Mouse (Mus musculus): ENCODE data around the gene Slmap. TPM values are rescaled to one million over a fixed set of nuclear protein-coding genes. Genes with fewer than 3 reads are reported as not detected.

Gene Slmap
- total RNA-seq, 2 experiments from 2014 or later = 62.0 to 86.4 TPM

DNA sequence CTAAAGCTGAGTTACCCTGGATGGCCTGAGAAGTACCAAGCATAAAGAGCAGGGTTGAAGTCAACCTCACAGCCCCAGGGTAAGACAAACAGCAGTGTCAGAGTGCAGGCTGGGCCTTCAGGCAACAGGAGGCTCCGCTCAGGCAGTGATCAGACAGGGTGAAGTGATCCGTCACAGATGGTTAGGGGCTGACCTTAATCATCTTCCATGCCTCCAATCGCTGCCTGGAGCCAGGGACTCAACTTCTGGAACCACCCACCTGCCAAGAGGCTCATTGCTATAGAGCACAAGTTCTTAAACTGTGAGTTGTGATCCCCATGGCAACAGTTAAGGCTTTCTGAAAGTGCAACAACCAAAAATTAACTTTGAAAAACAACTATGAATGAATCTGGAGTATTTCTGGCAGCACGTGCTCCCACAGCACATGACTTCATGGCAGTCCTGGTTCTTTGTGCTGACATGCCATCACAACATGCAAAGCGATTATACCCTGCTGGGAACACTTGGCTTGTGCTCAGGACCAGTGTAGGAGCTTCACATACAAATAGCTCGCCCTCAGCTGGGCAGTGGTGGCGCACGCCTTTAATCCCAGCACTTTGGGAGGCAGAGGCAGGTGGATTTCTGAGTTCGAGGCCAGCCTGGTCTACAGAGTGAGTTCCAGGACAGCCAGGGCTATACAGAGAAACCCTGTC, 46.3 kb downstream of the Slmap start:
- no peak for ATAC-seq (replicated peaks; ENCODE audit: low FRiP score, low TSS enrichment, poor library complexity, severe bottlenecking)

DNA sequence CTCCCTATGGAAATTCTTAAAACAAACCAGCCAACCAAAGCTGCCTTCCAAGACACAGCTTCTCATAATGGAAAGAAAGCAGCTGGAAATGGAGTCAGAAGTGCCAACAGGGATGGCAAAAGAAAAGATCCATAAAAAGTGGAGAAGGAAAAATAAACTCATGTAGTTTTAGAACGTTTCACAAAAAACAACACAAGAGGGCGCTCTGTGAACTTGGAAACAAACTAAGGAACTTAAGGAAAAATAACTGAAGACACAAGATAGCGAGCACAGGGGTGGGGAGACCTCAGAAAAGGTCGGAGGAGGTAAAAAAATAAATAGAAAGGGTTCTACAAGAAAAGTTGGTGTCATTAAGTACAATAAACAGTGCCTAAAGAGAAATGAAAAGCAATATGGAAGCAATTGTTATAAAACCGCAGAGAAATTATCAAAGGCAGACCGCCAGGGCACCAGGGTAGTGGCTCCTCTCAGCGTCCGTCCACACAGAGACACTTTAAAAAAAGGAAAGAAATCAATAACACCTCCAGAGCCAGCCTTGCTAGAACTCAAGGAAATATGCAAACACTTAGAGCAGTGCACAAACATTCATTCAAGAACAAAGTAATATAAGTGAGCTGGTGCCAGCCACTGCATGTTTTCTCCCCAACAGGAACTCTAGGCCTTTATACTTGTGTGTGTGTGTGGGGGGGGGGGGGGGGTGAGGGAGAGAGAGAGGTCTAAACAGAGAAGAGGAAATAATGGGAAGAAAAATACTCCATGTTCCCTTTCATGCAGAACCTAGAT, 48.1 kb downstream of the Slmap start:
- no peak for ATAC-seq (replicated peaks; ENCODE audit: low FRiP score, low TSS enrichment, poor library complexity, severe bottlenecking)

DNA sequence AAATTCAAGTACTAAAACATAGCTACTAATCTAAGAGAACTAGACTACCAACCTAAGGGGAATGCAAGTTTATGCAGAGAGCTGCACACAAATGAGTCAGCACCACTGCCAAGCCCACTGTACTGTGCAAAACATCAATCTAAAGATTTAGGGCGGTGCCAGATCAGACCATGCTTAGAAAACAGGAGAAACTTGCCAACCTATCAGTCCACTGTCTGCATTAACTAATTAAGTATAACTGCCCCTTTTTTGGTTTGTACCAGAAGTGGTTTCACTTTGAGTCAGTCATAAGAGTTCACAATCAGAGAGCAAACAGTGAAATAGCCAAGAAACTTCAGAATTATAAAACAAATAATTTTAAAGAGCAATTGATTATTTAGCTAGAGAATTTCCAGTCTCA, 53.3 kb downstream of the Slmap start:
- peak; percentile 51; the same call in 1 of the 2 replicates for ATAC-seq (replicated peaks; ENCODE audit: low FRiP score, low TSS enrichment, poor library complexity, severe bottlenecking)

DNA sequence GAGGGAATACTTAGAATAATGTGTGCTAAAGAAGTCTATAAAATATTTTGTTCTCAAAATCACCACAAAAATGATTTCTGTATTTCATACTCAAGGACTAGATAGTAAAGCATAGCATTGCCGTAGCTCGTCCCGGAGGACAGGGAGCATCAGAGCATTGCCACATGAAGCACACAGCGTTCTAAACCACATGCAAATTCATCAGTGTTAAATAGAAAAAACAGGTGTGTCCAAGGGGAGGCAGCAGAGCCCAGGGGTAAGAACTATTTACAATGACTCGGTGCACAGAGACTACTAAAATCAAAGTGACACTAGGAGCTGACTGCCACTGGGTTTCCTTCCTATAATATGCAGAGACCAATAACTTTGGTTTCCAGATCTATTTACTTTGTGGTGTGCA, 57.0 kb downstream of the Slmap start:
- no peak for ATAC-seq (replicated peaks; ENCODE audit: low FRiP score, low TSS enrichment, poor library complexity, severe bottlenecking)

DNA sequence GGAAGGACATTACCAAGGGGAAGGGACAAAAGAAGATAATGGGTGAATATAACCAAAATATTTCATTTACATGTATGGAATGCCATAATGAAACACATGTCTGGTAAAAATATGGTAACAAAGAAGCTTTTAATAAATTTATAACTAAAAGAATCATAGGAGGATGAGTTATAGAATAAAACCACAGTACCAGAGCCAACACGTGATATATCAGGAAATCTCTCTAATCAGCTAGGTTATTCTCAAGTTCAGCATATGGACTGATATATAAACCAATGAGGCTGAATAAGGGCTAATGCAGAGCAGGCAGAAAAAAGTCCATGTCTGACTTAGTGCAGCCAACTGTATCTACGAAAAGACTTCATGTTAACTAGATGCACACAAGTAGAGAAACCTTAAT, 58.3 kb downstream of the Slmap start:
- ATAC-seq (replicated peaks; ENCODE audit: low FRiP score, low TSS enrichment, poor library complexity, severe bottlenecking) = no peak

DNA sequence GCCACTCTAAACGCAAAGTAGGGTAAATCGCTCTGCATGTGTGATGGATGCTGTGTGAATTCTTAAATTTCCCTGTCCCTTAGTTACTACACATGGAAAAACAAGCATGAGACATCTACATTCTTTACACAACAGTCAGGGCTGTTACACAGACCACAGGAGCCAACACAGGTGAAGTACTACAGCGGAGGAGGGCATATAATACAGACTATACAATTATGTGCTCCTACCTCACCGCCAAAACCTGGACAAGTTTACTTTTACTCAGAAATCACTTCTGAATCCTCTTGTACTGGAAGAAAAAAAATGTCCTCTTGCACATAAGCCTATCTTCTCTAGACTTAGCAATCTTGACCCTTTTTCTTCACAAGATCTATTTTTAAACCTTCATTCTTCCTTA, 66.8 kb downstream of the Slmap start:
- ATAC-seq (replicated peaks; ENCODE audit: low FRiP score, low TSS enrichment, poor library complexity, severe bottlenecking) = no peak

DNA sequence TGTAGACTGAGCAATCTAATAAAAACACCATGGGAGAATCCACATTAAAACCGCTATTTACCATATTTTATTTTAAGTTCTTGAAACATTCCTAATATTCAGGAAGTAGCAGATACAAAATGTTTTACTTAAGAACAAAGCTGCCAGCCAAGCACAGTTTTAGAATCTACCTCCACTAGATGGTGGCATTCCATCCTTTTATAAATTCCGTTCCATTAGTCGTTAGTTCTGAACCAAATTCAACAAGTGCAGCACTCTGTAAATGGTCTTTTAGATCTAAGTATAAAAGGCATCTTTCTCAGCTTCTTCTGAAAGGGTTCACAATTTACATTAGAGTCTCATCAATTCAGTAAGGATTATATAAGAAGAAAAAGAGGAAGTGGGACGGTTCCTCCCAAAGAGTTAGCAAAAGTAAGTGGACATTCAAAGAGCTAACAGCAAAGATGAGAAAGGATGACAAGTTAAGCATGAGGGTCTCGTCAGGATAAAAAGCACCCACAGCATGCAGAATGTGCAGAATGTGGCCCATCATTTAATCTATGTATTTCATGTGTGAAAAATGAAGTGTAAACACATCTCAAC, 68.1 kb downstream of the Slmap start:
- ATAC-seq (replicated peaks; ENCODE audit: low FRiP score, low TSS enrichment, poor library complexity, severe bottlenecking) = no peak

DNA sequence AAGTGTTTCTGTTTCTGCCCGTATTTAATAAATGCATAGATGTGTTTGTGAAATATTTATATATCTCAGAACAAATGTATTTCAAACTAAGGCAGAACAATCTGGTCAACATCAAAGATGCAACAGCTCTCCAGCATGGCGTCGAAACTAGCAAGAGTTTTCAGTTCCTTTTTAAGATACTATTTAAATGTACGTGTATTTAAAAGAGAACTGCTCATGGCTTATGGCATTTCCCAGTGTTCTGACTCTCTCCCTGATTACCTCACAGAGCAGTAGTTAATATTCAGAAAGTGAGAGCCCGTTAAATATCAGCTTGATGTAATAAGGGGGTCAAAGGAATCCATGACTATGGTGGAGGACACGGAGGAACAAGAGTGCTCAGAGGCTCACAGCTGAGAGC, 68.8 kb downstream of the Slmap start:
- ATAC-seq (replicated peaks; ENCODE audit: low FRiP score, low TSS enrichment, poor library complexity, severe bottlenecking) = no peak

DNA sequence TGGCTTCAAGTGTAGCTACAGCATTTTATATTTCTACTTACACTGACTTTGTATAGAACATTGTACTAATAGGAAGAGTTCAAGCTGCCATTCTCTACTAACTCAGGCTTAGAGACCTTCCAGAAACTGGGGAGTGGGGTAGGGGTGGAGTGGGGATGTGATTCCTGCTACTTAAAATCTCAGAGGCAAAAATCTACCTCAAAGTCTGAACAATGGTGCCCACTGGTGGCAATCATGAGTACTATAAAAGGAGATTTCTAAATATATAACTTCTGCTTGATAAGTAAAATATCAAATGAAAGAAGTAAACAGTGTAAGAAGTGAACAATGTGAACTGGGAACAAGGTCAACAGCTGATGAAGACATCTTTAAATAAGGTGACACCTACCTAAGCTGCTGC, 75.2 kb downstream of the Slmap start:
- ATAC-seq (replicated peaks; ENCODE audit: low FRiP score, low TSS enrichment, poor library complexity, severe bottlenecking) = no peak

DNA sequence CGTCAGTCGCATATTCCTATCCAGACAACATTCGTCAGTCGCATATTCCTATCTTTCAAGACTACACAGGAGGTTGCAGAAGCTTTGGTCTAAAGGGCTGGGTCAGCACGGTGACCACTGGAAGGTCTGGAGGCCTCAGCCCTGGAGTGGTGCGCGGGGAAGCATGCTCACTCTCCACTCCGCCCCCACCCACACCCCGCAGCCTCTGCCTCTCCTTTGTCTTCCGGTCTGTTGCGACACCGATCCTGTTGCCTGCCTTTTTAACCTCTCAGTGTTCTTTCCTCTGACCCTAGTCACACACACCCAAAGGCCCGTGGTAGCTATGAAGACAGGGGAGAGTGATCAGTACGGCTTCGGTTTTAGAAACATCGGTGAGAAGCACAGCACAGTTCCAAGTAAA, 79.9 kb downstream of the Slmap start:
- no peak for ATAC-seq (replicated peaks; ENCODE audit: low FRiP score, low TSS enrichment, poor library complexity, severe bottlenecking)

DNA sequence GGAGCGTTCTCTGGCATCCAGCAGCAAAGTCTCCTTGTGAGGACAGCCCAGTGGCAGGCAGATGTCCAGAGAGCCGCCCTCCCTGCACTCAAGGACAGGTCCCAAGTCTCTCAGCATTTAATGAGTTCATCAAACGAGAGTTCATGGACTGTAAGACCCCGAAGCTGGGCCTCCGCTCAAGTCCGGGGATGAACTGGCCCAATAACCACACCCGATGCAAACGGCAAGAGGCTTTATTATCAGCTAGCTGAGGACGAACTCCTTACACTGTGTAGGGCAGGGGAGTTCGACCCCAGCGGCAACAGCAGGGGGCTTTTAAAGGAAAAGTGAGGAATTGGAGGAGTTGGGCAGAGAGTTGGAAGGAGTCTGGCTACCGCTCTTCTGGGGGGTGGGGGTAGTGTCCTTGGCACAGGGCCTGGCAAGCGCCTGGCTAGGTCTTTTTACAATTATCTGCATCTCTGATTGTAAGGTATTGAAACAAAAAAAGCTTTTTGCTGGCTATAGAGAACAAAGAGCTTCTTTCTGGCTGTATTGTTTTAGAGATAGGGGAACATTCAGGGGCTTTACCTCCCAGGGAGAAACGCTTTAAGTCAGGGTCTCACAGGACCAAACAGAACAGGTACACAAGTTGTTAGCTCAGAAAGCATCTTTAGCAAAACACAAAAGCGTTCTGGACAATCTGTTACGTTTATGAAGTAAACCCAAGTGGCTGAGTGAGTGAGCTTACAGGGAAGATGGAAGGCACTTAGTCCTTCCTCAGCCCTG, 84.5 kb downstream of the Slmap start:
- no peak for ATAC-seq (replicated peaks; ENCODE audit: low FRiP score, low TSS enrichment, poor library complexity, severe bottlenecking)

DNA sequence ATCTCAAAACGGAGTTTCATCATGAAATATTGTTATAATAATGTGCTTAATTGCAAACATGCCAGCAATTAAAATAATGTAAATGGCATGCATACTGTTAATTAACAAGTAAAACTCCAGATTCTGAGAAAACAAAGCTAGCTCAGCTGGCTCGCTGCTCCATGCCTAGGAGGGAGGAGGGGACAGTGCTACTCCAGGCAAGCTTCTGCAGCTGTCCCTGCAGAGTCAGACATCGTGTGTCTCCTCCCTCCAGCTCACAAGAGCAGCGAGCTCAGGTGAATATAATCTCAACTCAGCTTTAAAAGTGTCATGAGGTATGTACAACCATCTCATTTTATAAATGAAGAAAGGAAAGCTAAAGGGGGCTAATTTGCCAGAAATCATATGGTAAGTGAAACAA, 86.2 kb downstream of the Slmap start:
- no peak for ATAC-seq (replicated peaks; ENCODE audit: low FRiP score, low TSS enrichment, poor library complexity, severe bottlenecking)

DNA sequence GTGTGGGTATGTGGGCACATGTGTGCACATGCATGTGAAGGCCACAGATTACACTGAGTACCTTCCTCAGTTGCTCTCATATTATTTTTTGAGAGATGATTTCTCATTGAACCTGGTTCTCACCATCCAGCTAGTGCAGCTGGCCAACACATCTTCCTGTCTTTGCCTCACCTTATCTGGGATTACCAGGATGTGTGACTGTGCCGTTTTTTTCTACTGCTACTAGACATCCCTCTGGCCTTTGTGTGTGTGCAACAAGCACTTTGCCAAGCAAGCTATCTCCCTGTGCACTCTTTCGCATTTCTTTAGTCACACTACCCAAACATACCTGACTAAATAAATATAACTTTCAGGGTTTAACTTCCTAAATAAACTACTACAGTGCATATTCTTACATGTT, 87.5 kb downstream of the Slmap start:
- ATAC-seq (replicated peaks; ENCODE audit: low FRiP score, low TSS enrichment, poor library complexity, severe bottlenecking) = peak; percentile 65

DNA sequence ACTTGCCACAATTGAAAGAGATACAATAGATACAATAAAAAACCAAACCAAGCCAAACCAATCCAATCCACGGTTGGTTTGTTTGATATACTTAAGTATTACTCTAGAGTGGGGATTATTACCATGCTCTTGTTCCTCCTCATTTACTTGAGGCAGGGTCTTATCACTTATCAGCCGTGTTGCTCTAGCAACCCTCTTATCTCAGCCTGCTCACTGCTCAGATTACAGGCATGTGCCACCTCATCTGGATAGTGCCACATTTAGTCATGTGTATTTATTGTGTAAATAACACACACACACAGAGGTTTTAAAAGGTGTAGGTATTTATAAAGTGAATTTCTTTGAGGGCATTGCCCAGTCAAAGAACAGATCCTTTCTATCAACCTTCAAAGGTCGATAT, 88.2 kb downstream of the Slmap start:
- ATAC-seq (replicated peaks; ENCODE audit: low FRiP score, low TSS enrichment, poor library complexity, severe bottlenecking) = 0 out of 2 replicates have a peak, but pooled peaks have one; percentile 10

DNA sequence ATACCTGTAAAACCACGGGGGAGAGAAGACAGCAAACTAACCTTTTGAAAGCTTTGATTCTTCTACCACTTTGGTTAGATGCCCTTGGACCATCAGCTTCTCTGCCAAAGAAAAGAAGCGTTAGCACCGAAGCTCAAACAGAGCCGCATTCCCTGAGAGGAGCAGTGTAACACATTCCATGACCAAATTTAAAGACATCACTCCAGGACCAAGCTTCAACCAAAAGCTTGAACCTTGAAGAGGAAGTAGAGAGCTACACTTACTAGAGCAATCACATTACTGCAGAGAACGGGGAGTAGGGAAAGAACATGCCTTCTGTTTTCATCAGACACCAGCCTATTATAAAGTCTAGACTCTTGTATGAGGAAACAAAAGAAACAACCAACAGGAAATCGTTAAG, 92.2 kb downstream of the Slmap start:
- ATAC-seq (replicated peaks; ENCODE audit: low FRiP score, low TSS enrichment, poor library complexity, severe bottlenecking) = no peak

DNA sequence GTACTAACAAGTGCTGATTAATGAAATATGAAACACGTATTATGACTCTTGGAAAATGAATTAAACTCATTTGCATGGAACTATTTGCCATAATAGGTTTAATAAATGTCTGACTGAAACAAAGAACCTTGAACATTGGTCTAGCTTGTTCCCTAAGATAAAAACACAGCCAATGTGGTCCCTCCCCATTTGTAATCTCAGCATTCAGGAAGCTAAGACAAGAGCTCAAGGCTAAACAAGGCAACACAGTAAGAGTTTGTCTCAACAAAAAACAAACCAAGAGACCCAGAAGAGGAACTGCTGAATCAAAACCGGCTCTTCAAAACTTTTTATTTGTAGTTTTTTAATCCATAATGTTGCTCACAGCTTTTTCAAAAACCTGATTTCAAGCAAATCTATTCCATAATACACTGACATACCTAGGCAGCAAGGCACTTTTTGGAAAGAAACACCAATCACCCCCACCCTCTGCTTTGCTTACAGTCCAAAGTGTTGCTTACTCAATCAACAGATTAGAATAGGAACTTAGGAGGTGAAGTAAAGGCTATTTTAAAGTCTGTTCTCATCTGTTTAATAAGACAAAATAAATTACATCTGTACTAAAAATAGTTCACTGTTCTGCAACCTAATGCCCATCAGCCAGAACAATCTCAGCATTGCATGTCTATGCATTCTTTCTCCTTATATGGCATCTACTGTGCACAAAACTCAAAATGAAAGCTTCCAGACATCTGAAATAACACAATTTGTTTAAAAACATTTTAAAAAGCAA, 93.5 kb downstream of the Slmap start:
- no peak for ATAC-seq (replicated peaks; ENCODE audit: low FRiP score, low TSS enrichment, poor library complexity, severe bottlenecking)

DNA sequence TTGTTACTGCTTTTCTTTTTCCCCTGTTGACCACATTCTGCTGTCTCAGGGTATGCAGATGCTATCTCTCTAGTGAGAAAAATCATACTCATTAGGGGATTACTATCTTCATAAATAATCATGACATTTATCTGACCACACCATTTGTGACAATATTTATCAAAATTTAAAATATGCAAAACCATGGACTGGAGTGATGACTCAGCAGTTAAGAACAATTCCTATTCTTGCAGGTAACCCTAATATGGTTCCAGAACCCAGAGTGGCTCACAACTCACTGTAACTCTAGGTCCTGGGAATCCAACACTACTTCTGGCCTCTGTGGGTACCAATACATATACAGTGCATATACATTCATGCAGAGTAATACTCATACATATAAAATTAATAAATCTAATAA, 94.7 kb downstream of the Slmap start:
- ATAC-seq (replicated peaks; ENCODE audit: low FRiP score, low TSS enrichment, poor library complexity, severe bottlenecking) = no peak

DNA sequence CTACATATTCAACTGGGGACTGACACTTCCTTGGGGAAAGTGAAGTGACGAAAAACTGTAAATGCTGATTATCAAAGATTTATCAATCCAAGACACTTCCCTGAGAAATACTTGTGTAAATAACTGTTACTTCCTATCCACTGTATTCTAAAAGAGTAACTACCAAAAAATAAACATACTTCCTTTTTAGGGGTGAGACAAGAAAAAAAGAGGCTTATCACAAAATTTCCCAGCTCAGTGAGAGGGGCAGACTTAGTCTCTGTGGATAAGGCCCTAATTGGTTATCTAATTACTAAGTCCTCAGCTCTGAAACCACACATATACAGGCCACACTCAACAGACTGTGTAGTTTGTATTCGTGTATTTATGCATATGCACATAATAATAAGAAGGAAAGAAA, 97.0 kb downstream of the Slmap start:
- ATAC-seq (replicated peaks; ENCODE audit: low FRiP score, low TSS enrichment, poor library complexity, severe bottlenecking) = no peak

DNA sequence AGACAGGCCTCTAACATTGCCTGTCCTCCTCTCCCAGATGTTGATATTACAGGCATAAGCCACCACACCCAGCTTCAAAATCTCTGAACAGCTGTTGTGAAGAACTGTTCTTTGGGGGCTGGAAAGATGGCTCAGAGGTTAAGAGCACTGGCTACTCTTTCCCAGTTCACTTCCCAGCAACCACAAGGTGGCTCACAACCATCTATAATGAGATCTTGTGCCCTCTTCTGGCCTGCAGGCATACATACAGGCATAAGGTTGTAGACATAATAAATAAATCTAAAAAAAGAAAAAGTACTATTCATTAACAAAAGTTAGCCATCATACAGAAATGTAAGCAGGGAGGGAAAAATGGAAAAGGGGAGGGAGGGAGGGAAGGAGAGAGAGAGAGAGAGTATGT, 98.4 kb downstream of the Slmap start:
- no peak for ATAC-seq (replicated peaks; ENCODE audit: low FRiP score, low TSS enrichment, poor library complexity, severe bottlenecking)
